Mouse (Mus musculus) CH12F3 (cell line): Measurements from ENCODE around the gene Eef2kmt.
"Not testable (repeated sequence)": the region's sequence is repeated elsewhere in the genome, so short reads cannot be mapped to it uniquely, and the experiment has no call there.

Source experiments
- in situ Hi-C: fragments of 300-500 bp; cut with MboI; formaldehyde crosslinking; loops from 2 replicates; pipeline ENCODE4 v1.14.3; 2020; ENCODE audit warnings: low sequenced_read_pairs

The Eef2kmt gene

DNA sequence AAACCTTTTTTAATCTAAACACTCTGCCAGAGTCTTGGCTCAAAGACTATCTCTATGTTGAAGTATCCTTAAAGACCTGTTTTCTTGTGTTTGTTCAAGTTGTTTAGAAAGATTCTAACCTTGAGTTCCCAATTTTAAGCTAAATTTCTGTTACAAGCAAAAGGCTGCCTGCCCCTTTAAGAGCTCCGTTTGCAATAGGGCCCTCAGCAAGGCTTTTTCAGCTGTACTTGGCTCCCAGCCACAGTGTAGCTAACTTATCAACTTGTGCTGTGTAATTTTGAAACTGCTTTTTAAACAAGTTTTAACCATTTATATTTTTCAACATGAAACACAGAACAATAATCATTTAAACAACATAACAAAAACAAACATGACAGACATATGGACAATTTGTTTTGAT, 29.2 kb downstream of the Eef2kmt start:
- in situ Hi-C loops: not testable (repeated sequence)

DNA sequence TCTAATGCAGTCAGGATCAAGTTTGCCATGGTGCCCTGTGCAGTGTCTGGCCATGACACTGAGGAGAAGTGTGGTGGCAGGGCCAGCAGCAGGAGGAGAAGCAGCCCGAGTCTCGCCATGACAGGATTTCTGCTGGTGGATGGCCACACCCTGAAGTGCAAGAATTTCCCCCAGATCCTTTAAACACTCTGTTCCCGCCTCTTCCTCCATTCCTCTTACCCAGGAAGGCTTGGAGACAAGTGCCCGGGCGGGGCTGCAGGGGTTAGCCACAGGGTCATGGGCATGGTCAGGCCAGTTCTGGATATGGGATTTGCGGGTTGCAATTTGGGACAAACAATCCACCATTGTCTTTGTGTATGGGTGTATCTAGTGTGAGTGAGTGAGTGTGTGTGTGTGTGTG, 33.6 kb downstream of the Eef2kmt start, which contains the start of gene AU021092:
Gene AU021092, minus strand, starts transcription at position 160 of the 400 bp plus-strand sequence.
- in situ Hi-C loops: no loop called here

GRCm38 (mm10) chr16:5221403-5221802, 34.4 kb downstream of the Eef2kmt start:
- in situ Hi-C loops: no loop called here

DNA sequence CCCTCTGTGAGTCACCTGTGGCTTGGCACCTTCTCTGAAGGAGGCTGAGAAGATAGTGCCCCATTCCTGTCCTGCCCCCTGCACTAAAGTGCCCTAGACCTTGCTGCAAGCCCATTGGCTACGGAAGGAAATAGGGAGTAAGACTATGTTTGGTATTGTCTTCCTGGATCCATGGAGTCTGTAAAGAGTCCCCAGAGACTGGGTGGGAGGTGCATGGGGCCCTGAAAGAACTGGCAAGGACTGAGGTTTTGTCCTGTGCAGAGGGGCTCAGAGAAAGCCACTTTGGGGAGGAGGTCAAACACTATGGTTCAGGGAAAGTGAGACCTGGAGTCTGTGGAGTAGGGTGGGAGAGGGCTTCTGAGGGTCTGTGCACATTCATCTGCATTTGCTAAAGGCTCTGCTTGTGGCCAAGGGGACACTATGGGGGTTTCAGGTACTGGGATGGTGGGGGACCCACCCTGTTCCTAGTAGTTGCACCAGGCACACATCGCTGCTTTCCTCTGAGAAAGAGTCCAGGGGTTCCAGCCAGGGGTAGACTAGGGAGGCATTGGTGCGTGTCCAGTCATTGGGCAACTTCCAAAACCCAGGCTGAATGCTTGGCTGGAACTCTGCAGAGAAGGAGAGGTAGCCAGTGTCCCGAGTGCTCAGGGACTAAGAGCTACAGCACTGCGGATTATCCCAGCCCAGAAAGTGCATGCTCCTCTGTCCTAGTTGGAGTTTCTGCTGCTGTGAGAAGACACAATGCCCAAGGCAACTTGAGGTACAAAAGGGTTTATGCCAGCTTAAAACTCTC, 38.2 kb downstream of the Eef2kmt start:
- in situ Hi-C loops: no loop called here

DNA sequence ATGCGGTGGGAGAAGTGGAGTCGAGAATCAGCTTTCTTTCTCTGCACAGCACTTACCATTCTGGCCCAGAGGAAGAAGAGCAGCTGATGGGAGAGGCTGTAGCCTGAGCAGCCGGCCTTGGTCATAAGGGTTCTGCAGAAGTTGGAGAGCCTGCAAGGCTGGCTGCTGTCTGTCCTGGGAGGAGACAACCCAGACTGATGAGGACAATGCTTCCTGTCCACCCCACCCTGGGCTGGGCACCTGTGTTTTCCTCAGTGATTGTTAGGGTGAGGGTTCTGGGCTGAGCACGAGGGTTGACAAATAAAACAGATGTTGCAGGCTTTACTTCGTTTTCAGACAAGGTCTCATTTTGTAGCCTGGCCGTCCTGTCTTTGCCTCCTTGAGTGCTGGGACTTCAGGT, 39.1 kb downstream of the Eef2kmt start:
- in situ Hi-C loops: no loop called here

- in situ Hi-C loops: no loop called here
Observed at GRCm38 (mm10) chr16:5214126-5214525, 41.7 kb downstream of the Eef2kmt start.

GRCm38 (mm10) chr16:5212150-5212549, 43.6 kb downstream of the Eef2kmt start:
- in situ Hi-C loops: no loop called here

DNA sequence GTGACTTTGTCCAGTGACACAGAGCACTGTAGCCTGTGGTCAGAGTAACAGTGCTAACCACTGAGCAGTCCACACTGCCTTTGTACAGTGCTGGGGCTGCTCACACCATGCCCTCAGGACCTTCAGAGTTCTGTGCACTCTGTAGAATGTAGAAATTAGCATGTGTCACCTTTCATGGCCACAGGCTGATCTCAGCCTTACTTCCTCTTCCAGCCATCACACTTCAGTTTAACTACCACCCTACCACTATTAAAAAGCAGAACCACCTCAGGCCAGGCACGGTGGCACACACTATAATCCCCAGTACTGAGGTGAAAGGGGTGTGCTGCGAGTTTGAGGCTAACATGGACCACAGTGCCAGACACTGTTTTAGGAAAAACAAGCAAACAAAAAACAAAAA, 45.4 kb downstream of the Eef2kmt start:
- in situ Hi-C loops: no loop called here

DNA sequence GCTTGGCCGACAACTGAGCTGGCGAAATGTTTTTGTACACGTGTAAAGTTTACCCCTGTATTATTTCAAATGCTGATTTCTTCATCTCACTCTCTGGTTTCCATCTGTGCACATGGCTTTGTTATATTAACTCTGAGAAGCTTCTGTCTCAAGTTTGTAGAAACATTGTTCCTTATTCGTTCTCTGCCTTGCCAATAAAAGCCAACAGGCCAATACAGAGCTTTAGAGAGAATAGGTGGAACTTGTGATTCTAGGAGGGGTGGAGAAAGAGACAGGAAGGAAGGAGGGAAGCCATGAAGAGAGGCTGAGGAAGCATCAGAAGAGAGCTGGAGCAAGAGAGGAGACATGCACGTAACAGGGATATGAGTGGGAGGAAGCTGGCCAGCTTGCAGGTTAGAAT, 49.7 kb downstream of the Eef2kmt start:
- in situ Hi-C loops: no loop called here

GRCm38 (mm10) chr16:5205431-5205970, 50.3 kb downstream of the Eef2kmt start:
- in situ Hi-C loops: no loop called here

DNA sequence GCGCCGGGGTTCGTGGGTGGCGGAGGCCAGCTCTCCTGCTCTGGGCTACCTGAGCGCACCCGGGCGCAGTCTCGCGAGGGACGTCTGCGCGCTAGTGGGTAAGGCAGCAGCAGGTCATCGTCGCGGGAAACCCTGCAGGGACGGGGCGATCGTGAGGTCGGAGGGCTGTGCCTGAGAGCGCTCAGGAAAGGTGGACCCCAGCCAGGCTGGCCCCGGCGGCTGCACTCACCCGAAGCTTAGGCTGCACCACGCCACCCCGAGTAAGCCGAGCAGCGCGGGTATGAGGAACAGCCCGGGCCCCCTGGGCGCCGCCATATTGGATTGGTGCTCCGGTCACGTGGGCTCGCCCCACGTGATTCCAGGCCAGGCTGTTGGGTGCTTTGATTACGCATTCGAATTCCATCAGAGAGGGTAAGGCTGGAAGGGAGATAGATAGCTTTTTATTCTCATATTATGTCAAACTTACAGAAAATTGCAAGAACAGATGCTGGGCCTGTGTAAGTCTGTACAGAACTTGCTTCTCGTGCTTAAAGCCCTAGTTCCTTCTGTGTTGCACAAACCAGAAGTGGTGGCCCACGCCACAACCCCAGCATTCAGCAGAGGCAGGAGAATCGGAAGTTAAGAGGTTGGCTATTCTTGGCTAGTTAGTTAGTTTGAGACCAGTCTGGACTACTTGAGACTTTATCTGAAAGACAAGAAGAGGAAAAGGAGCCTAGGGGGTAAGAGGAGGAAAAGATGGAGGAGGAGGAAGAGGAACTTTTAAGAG, 51.9 kb downstream of the Eef2kmt start, which contains the start of gene Nagpa:
Gene Nagpa, minus strand, starts transcription at position 345 of the 766 bp plus-strand sequence.
- in situ Hi-C loops: no loop called here

- in situ Hi-C loops: no loop called here
Observed at GRCm38 (mm10) chr16:5203200-5203599, 52.6 kb downstream of the Eef2kmt start.

DNA sequence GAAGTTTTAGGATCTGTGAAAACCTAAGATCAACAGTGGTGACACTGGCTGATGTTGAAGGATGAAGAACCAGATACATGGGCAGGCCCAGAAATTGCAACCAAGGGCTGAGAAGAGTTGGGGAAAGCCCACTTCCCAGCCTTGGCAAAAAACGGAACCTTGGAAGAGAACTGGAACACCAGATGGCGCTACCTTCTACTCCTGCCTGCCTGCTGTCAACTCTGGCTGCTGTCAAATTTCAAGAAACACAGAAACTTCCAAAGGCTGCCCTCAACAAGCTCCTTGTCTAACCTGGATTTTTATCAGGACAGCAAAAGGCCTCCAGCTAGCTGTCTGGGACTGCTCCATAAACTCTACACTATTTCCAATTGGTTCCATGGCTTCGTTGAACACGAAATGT, 53.1 kb downstream of the Eef2kmt start:
- in situ Hi-C loops: no loop called here

GRCm38 (mm10) chr16:5195080-5195479, 60.7 kb downstream of the Eef2kmt start:
- in situ Hi-C loops: no loop called here
